Mouse (Mus musculus) small intestine, adult 2 months (tissue): ENCODE measurements around the gene Adck2.

Experiments used
- CTCF ChIP-seq: fragments of 200-500 bp; IDR thresholded peaks from 2 replicates; pipeline ENCODE4 v1.5.1; 2012; ENCODE audit warnings: low read depth, mild to moderate bottlenecking, control low read depth, inconsistent platforms, low read length, moderate library complexity, mixed read lengths; ENCODE audit not compliant: insufficient replicate concordance, insufficient read length; ENCODE audit errors: extremely low read depth
- POLR2A ChIP-seq: fragments of 200-500 bp; IDR thresholded peaks from 2 replicates; pipeline ENCODE4 v1.6.1; 2012; ENCODE audit warnings: low read depth, mild to moderate bottlenecking, control low read depth, inconsistent platforms, low read length, moderate library complexity

GRCm38 (mm10) chr6:39527337-39527784 lies 46.3 kb upstream of the Adck2 start:
- no peak for TF ChIP-seq CTCF
- TF ChIP-seq POLR2A: no peak
